Mouse (Mus musculus) urinary bladder, postnatal 14 days (tissue): ENCODE data around the gene Card14.
"Not testable (repeated sequence)": the region's sequence is repeated elsewhere in the genome, so short reads cannot be mapped to it uniquely, and the experiment has no call there.

ENCODE experiments used
- DNase-seq: peaks from one replicate; pipeline ENCODE4 v3.0.0; 2021; ENCODE audit warnings: low spot score

Card14 gene

GRCm38 (mm10) chr11:119307658-119307867, at the start of gene Card14:
Gene Card14, plus strand, starts transcription at chr11:119307768.
- no peak for DNase-seq

- DNase-seq: no peak
Observed at GRCm38 (mm10) chr11:119258216-119258571, 49.4 kb upstream of the Card14 start.

- peak; percentile 75 for DNase-seq
Observed at GRCm38 (mm10) chr11:119258572-119259322, 48.8 kb upstream of the Card14 start.

GRCm38 (mm10) chr11:119259977-119260376, 47.6 kb upstream of the Card14 start:
- DNase-seq: no peak

- no peak for DNase-seq
Observed at GRCm38 (mm10) chr11:119264413-119264812, 43.2 kb upstream of the Card14 start.

- DNase-seq: no peak
Observed at GRCm38 (mm10) chr11:119265811-119266210, 41.8 kb upstream of the Card14 start.

- DNase-seq: peak; percentile 52
Observed at GRCm38 (mm10) chr11:119267241-119267674, 40.3 kb upstream of the Card14 start.

GRCm38 (mm10) chr11:119267768-119268556, 39.6 kb upstream of the Card14 start, which contains the start of gene Gaa:
Gene Gaa, plus strand, starts transcription at chr11:119267887.
- DNase-seq: peak; percentile 97

GRCm38 (mm10) chr11:119268557-119269195, 38.9 kb upstream of the Card14 start:
- no peak for DNase-seq

- DNase-seq: not testable (repeated sequence)
Observed at GRCm38 (mm10) chr11:119272492-119272891, 35.1 kb upstream of the Card14 start.

- no peak for DNase-seq
Observed at GRCm38 (mm10) chr11:119273186-119273930, 34.2 kb upstream of the Card14 start.

- DNase-seq: peak; percentile 50
Observed at GRCm38 (mm10) chr11:119281030-119281429, 26.5 kb upstream of the Card14 start.

- no peak for DNase-seq
Observed at GRCm38 (mm10) chr11:119285791-119286527, 21.6 kb upstream of the Card14 start.

GRCm38 (mm10) chr11:119287207-119287992, 20.2 kb upstream of the Card14 start:
- DNase-seq: no peak

- not testable (repeated sequence) for DNase-seq
Observed at GRCm38 (mm10) chr11:119292861-119293260, 14.7 kb upstream of the Card14 start.

GRCm38 (mm10) chr11:119297996-119298395, 9.6 kb upstream of the Card14 start:
- DNase-seq: no peak

GRCm38 (mm10) chr11:119298917-119299316, 8.7 kb upstream of the Card14 start:
- DNase-seq: no peak

- peak; percentile 98 for DNase-seq
Observed at GRCm38 (mm10) chr11:119299391-119300245, 8.0 kb upstream of the Card14 start, which contains the start of gene Eif4a3. Gene Eif4a3, minus strand, starts transcription at chr11:119300089.

GRCm38 (mm10) chr11:119300246-119300935, 7.2 kb upstream of the Card14 start:
- DNase-seq: no peak
